Mouse (Mus musculus) CH12.LX (cell line): Measurements from ENCODE around the gene Fam178b.
A peak's percentile ranks its signal among the peaks of the same experiment; 100 is the strongest.

ENCODE experiments used
- CHD1 ChIP-seq: IDR thresholded peaks from 2 replicates; pipeline ENCODE4 v1.6.1; 2012; ENCODE audit warnings: low read depth, low read length, improper control_type of control experiment, inconsistent platforms
- CTCF ChIP-seq, 2 experiments: IDR thresholded peaks in 1 of 2; conservative IDR thresholded peaks in 1 of 2; 2 replicates each; pipeline ENCODE4 v1.5.1; 2011 to 2012; ENCODE audit warnings: low read depth in 2 of 2, low read length in 2 of 2, improper control_type of control experiment in 1 of 2, inconsistent platforms in 1 of 2, mild to moderate bottlenecking in 1 of 2, moderate library complexity in 1 of 2
- EP300 ChIP-seq: IDR thresholded peaks from 2 replicates; pipeline ENCODE4 v1.6.1; 2011; ENCODE audit warnings: low read length, improper control_type of control experiment
- MAX ChIP-seq: IDR thresholded peaks from 2 replicates; pipeline ENCODE4 v1.6.1; 2011; ENCODE audit warnings: low read length, improper control_type of control experiment
- MEF2A ChIP-seq: IDR thresholded peaks from 2 replicates; pipeline ENCODE4 v1.6.1; 2014; ENCODE audit warnings: low read depth, mild to moderate bottlenecking, inconsistent platforms, low read length, improper control_type of control experiment, borderline replicate concordance
- MYC ChIP-seq: IDR thresholded peaks from 2 replicates; pipeline ENCODE4 v1.6.1; 2011; ENCODE audit warnings: low read depth, mild to moderate bottlenecking, improper control_type of control experiment, low read length
- POLR2A ChIP-seq: IDR thresholded peaks from 2 replicates; pipeline ENCODE4 v1.6.1; 2011; ENCODE audit warnings: low read depth, mild to moderate bottlenecking, improper control_type of control experiment, low read length

- TF ChIP-seq MYC, result no peak
- TF ChIP-seq CTCF (conservative IDR thresholded peaks at IDR 0.05 in 1 of 2, IDR thresholded peaks at IDR 0.05 in 1 of 2; ENCODE audit: low read depth in 2 of 2, low read length in 2 of 2), result no peak
- 0 out of 2 replicates have a peak, but pooled peaks have one; percentile 39 for TF ChIP-seq MEF2A
- no peak for TF ChIP-seq POLR2A
- TF ChIP-seq EP300, result peak; percentile 34; the same call in 1 of the 2 replicates
- TF ChIP-seq MAX, result no peak
- no peak for TF ChIP-seq CHD1
Measured at GRCm38 (mm10) chr1:36665165-36665723, 17.7 kb downstream of the Fam178b start.
